Mouse (Mus musculus): Measurements from ENCODE around the gene Ints6. TPM values are rescaled to one million over a fixed set of nuclear protein-coding genes. Genes with fewer than 3 reads are reported as not detected.

Gene Ints6
- total RNA-seq, 4 experiments from 2014 or later, result 32.8 to 51.3 (median 42.3) TPM

GRCm38 (mm10) chr14:62637436-62638344 is 123.3 kb downstream of the Ints6 start:
- DNase-seq (ENCODE audit: low spot score in 2 of 2), result peak; percentile 12 to 19

- no peak for DNase-seq (ENCODE audit: low spot score in 2 of 2)
Measured at GRCm38 (mm10) chr14:62627951-62628350, 133.0 kb downstream of the Ints6 start.

Other genes with a start within 250 kb of the Ints6 start
- 10 to 100 TPM; 12.8 to 15.6 (median 13.7) TPM for gene Fam124a, start 205.4 kb downstream of the Ints6 start, total RNA-seq (2022)
- not detected for gene Gm4131, start 194.2 kb downstream of the Ints6 start, total RNA-seq (2022)
- not detected for gene Serpine3, start 97.5 kb downstream of the Ints6 start, total RNA-seq (2022)
- 10 to 100 TPM; 15.9 to 19.2 (median 17.7) TPM for gene Wdfy2, start 76.5 kb upstream of the Ints6 start, total RNA-seq (2022)
- gene Defb48, start 223.3 kb upstream of the Ints6 start, total RNA-seq (2022), result not detected
- gene Defb47, start 236.9 kb upstream of the Ints6 start, total RNA-seq (2022), result not detected